Mouse (Mus musculus): ENCODE measurements around the gene Myrip. TPM values are rescaled to one million over a fixed set of nuclear protein-coding genes. Genes with fewer than 3 reads are reported as not detected.

Myrip gene
- total and polyA plus RNA-seq, 3 experiments, result 0.05 TPM; not detected in 2

- H3K36me3 ChIP-seq (replicated peaks), result no peaks in the 10 kb centered on the region
- H3K27me3 ChIP-seq (ENCODE audit: insufficient read depth, low read length), result peaks cover 7% of the 10 kb centered on the region; the same call in 1 of the 2 replicates
- no peak for TF ChIP-seq GATA1 (IDR thresholded peaks at IDR 0.05; ENCODE audit: borderline replicate concordance, low read length)
- no peak for TF ChIP-seq GATA2 (IDR thresholded peaks at IDR 0.05; ENCODE audit: borderline replicate concordance, low read depth, low read length)
- peaks cover 22% of the 10 kb centered on the region for H3K9me3 ChIP-seq (replicated peaks)
- ATAC-seq (ENCODE audit: extremely low read depth, insufficient number of reproducible peaks, low FRiP score, poor library complexity, severe bottlenecking) (no peak), DNase-seq (ENCODE audit: low spot score) (no peak)
- H3K4me1 ChIP-seq (ENCODE audit: insufficient read depth, low read depth, low read length), result peaks cover 8% of the 10 kb centered on the region
- no peak overlapping the region for H3K4me3 ChIP-seq (ENCODE audit: low read depth, low read length)
Measured at GRCm38 (mm10) chr9:120504423-120504822, 203.1 kb downstream of the Myrip start.

- ATAC-seq (ENCODE audit: extremely low read depth, insufficient number of reproducible peaks, low FRiP score, poor library complexity, severe bottlenecking), result no peak
Measured at GRCm38 (mm10) chr9:120511781-120512180, 210.5 kb downstream of the Myrip start.

GRCm38 (mm10) chr9:120516720-120517119 is 215.4 kb downstream of the Myrip start:
- Histone ChIP-seq H3K27me3 (ENCODE audit: insufficient read depth, low read length) (no peaks in the 10 kb centered on the region), H3K4me3 (ENCODE audit: low read depth, low read length) (no peak overlapping the region)

More at GRCm38 (mm10) chr9:120511781-120512180, 210.5 kb downstream of the Myrip start:
- Histone ChIP-seq H3K4me1 (ENCODE audit: insufficient read depth, low read depth, low read length) (no peaks in the 10 kb centered on the region), H3K36me3 (replicated peaks) (no peaks in the 10 kb centered on the region), H3K27me3 (ENCODE audit: insufficient read depth, low read length) (no peaks in the 10 kb centered on the region), H3K9me3 (replicated peaks) (peaks cover 27% of the 10 kb centered on the region), H3K4me3 (ENCODE audit: low read depth, low read length) (no peak overlapping the region)
- no peak for DNase-seq (ENCODE audit: low spot score)
- peak; percentile 42; the same call in 1 of the 2 replicates for TF ChIP-seq CTCF (IDR thresholded peaks at IDR 0.05; ENCODE audit: low read depth, low read length)
- TF ChIP-seq GATA1 (IDR thresholded peaks at IDR 0.05; ENCODE audit: borderline replicate concordance, low read length), result no peak

GRCm38 (mm10) chr9:120518946-120519345 is 217.6 kb downstream of the Myrip start:
- Histone ChIP-seq H3K36me3 (replicated peaks) (no peaks in the 10 kb centered on the region), H3K4me3 (ENCODE audit: low read depth, low read length) (no peak overlapping the region), H3K27me3 (ENCODE audit: insufficient read depth, low read length) (no peaks in the 10 kb centered on the region), H3K4me1 (ENCODE audit: insufficient read depth, low read depth, low read length) (peaks cover 29% of the 10 kb centered on the region), H3K9me3 (replicated peaks) (no peaks in the 10 kb centered on the region)
- ATAC-seq (ENCODE audit: extremely low read depth, insufficient number of reproducible peaks, low FRiP score, poor library complexity, severe bottlenecking) (no peak), DNase-seq (ENCODE audit: low spot score) (no peak)
- no peak for TF ChIP-seq GATA1 (IDR thresholded peaks at IDR 0.05; ENCODE audit: borderline replicate concordance, low read length)
- no peak for TF ChIP-seq TAL1 (conservative IDR thresholded peaks at IDR 0.05; ENCODE audit: low read depth, low read length)
- no peak for TF ChIP-seq POLR2AphosphoS5 (IDR thresholded peaks at IDR 0.05; ENCODE audit: insufficient replicate concordance, low read depth, low read length)
- TF ChIP-seq GATA2 (IDR thresholded peaks at IDR 0.05; ENCODE audit: borderline replicate concordance, low read depth, low read length), result no peak
- TF ChIP-seq CTCF (IDR thresholded peaks at IDR 0.05; ENCODE audit: low read depth, low read length), result no peak

More at GRCm38 (mm10) chr9:120516720-120517119, 215.4 kb downstream of the Myrip start:
- DNase-seq (ENCODE audit: low spot score), result no peak
- Histone ChIP-seq H3K36me3 (replicated peaks) (no peaks in the 10 kb centered on the region), H3K4me1 (ENCODE audit: insufficient read depth, low read depth, low read length) (peaks cover 22% of the 10 kb centered on the region), H3K9me3 (replicated peaks) (peaks cover 16% of the 10 kb centered on the region)
- TF ChIP-seq TAL1 (conservative IDR thresholded peaks at IDR 0.05; ENCODE audit: low read depth, low read length) (no peak), GATA2 (IDR thresholded peaks at IDR 0.05; ENCODE audit: borderline replicate concordance, low read depth, low read length) (no peak)
- no peak for ATAC-seq (ENCODE audit: extremely low read depth, insufficient number of reproducible peaks, low FRiP score, poor library complexity, severe bottlenecking)

- H3K4me3 ChIP-seq (ENCODE audit: low read depth, low read length), result no peak overlapping the region
- H3K36me3 ChIP-seq (replicated peaks), result no peaks in the 10 kb centered on the region
- no peak for DNase-seq (ENCODE audit: low spot score)
- TF ChIP-seq CTCF (IDR thresholded peaks at IDR 0.05; ENCODE audit: low read depth, low read length) (no peak), POLR2AphosphoS5 (IDR thresholded peaks at IDR 0.05; ENCODE audit: insufficient replicate concordance, low read depth, low read length) (no peak), GATA1 (IDR thresholded peaks at IDR 0.05; ENCODE audit: borderline replicate concordance, low read length) (no peak), GATA2 (IDR thresholded peaks at IDR 0.05; ENCODE audit: borderline replicate concordance, low read depth, low read length) (no peak), TAL1 (conservative IDR thresholded peaks at IDR 0.05; ENCODE audit: low read depth, low read length) (no peak)
- H3K27me3 ChIP-seq (ENCODE audit: insufficient read depth, low read length), result no peaks in the 10 kb centered on the region
- H3K9me3 ChIP-seq (replicated peaks), result no peaks in the 10 kb centered on the region
- H3K4me1 ChIP-seq (ENCODE audit: insufficient read depth, low read depth, low read length), result peaks cover 29% of the 10 kb centered on the region
- no peak for ATAC-seq (ENCODE audit: extremely low read depth, insufficient number of reproducible peaks, low FRiP score, poor library complexity, severe bottlenecking)
Measured at GRCm38 (mm10) chr9:120519469-120520125, 218.3 kb downstream of the Myrip start.

GRCm38 (mm10) chr9:120521161-120521560 is 219.8 kb downstream of the Myrip start:
- TF ChIP-seq CTCF (IDR thresholded peaks at IDR 0.05; ENCODE audit: low read depth, low read length) (no peak), TAL1 (conservative IDR thresholded peaks at IDR 0.05; ENCODE audit: low read depth, low read length) (no peak), POLR2AphosphoS5 (IDR thresholded peaks at IDR 0.05; ENCODE audit: insufficient replicate concordance, low read depth, low read length) (no peak), GATA2 (IDR thresholded peaks at IDR 0.05; ENCODE audit: borderline replicate concordance, low read depth, low read length) (no peak), GATA1 (IDR thresholded peaks at IDR 0.05; ENCODE audit: borderline replicate concordance, low read length) (no peak)
- ATAC-seq (ENCODE audit: extremely low read depth, insufficient number of reproducible peaks, low FRiP score, poor library complexity, severe bottlenecking), result peak; percentile 63
- Histone ChIP-seq H3K36me3 (replicated peaks) (no peaks in the 10 kb centered on the region), H3K4me3 (ENCODE audit: low read depth, low read length) (no peak overlapping the region), H3K27me3 (ENCODE audit: insufficient read depth, low read length) (no peaks in the 10 kb centered on the region), H3K9me3 (replicated peaks) (no peaks in the 10 kb centered on the region), H3K4me1 (ENCODE audit: insufficient read depth, low read depth, low read length) (peaks cover 33% of the 10 kb centered on the region)
- no peak for DNase-seq (ENCODE audit: low spot score)

Other genes with a start within 250 kb of the Myrip start
- not detected in 2 replicates for gene Cx3cr1, start 231.6 kb upstream of the Myrip start, total RNA-seq (2014; fragmentation: Nextera tagmentation)
- gene Cx3cr1, start 231.6 kb upstream of the Myrip start, total RNA-seq (2017), result 0.22 TPM in 1 of 2 replicates, not detected in the other
- not detected in 2 replicates for gene Cx3cr1, start 231.6 kb upstream of the Myrip start, polyA plus RNA-seq (2012)
- not detected in 2 replicates for gene Ccr8, start 209.4 kb upstream of the Myrip start, total RNA-seq (2014; fragmentation: Nextera tagmentation)
- not detected in 2 replicates for gene Ccr8, start 209.4 kb upstream of the Myrip start, total RNA-seq (2017)
- gene Ccr8, start 209.4 kb upstream of the Myrip start, polyA plus RNA-seq (2012), result not detected in 2 replicates
- 56.2 and 59.8 TPM in 2 replicates for gene Slc25a38, start 191.1 kb upstream of the Myrip start, total RNA-seq (2014; fragmentation: Nextera tagmentation)
- gene Slc25a38, start 191.1 kb upstream of the Myrip start, total RNA-seq (2017), result 39.1 and 44.2 TPM in 2 replicates
- gene Slc25a38, start 191.1 kb upstream of the Myrip start, polyA plus RNA-seq (2012), result 38.8 and 51.2 TPM in 2 replicates
- gene Rpsa, start 173.8 kb upstream of the Myrip start, total RNA-seq (2014; fragmentation: Nextera tagmentation), result 4,941 and 5,512 TPM in 2 replicates
- 6,009 and 6,679 TPM in 2 replicates for gene Rpsa, start 173.8 kb upstream of the Myrip start, total RNA-seq (2017)
- gene Rpsa, start 173.8 kb upstream of the Myrip start, polyA plus RNA-seq (2012), result 3,654 and 17,705 TPM in 2 replicates
- gene Mobp, start 151.8 kb upstream of the Myrip start, total RNA-seq (2014; fragmentation: Nextera tagmentation), result not detected in 2 replicates
- 0.38 TPM in 1 of 2 replicates, not detected in the other for gene Mobp, start 151.8 kb upstream of the Myrip start, total RNA-seq (2017)
- gene Mobp, start 151.8 kb upstream of the Myrip start, polyA plus RNA-seq (2012), result not detected in 2 replicates
- gene Eif1b, start 190.7 kb downstream of the Myrip start, total RNA-seq (2014; fragmentation: Nextera tagmentation), result 24.2 and 32.6 TPM in 2 replicates
- 139 and 140 TPM in 2 replicates for gene Eif1b, start 190.7 kb downstream of the Myrip start, total RNA-seq (2017)
- 124 and 133 TPM in 2 replicates for gene Eif1b, start 190.7 kb downstream of the Myrip start, polyA plus RNA-seq (2012)
- 0.19 TPM in 1 of 2 replicates, not detected in the other for gene Entpd3, start 238.3 kb downstream of the Myrip start, total RNA-seq (2014; fragmentation: Nextera tagmentation)
- gene Entpd3, start 238.3 kb downstream of the Myrip start, total RNA-seq (2017), result 0.22 and 0.23 TPM in 2 replicates
- gene Entpd3, start 238.3 kb downstream of the Myrip start, polyA plus RNA-seq (2012), result not detected in 2 replicates